Mouse (Mus musculus) neural tube, embryonic 14.5 days (tissue): ENCODE measurements around the gene Tomm6. TPM values are rescaled to one million over a fixed set of nuclear protein-coding genes. Genes with fewer than 3 reads are reported as not detected.
A peak's percentile ranks its signal among the peaks of the same experiment; 100 is the strongest.
"Not testable (repeated sequence)": the region's sequence is repeated elsewhere in the genome, so short reads cannot be mapped to it uniquely, and the experiment has no call there.

Experiments used
- ATAC-seq: fragments of 200-750 bp; cut with Nextera tagmentation; 2 replicates; pipeline ENCODE4 v1.8.0; 2017; ENCODE audit warnings: low read depth, mild to moderate bottlenecking, moderate TSS enrichment, moderate library complexity
- H3K27ac ChIP-seq: fragments of 300-500 bp; sonication (generic); 2 replicates; pipeline ENCODE4 v1.5.1; 2014; ENCODE audit warnings: low read depth, mild to moderate bottlenecking, control low read depth, low read length, moderate library complexity, mixed read lengths
- H3K27me3 ChIP-seq: fragments of 300-500 bp; sonication (generic); 2 replicates; pipeline ENCODE4 v1.6.1; 2014; ENCODE audit warnings: low read length; ENCODE audit not compliant: control insufficient read depth, insufficient read depth
- H3K36me3 ChIP-seq: fragments of 300-500 bp; sonication (generic); 2 replicates; pipeline ENCODE4 v1.6.1; 2014; ENCODE audit warnings: low read length, mixed read lengths; ENCODE audit not compliant: control insufficient read depth, insufficient read depth
- H3K4me1 ChIP-seq: fragments of 300-500 bp; sonication (generic); 2 replicates; pipeline ENCODE4 v1.6.1; 2014; ENCODE audit warnings: low read length; ENCODE audit not compliant: control insufficient read depth, insufficient read depth
- H3K4me2 ChIP-seq: fragments of 300-500 bp; sonication (generic); 2 replicates; pipeline ENCODE4 v1.6.1; 2014; ENCODE audit warnings: mild to moderate bottlenecking, low read depth, low read length, control low read depth
- H3K4me3 ChIP-seq: fragments of 300-500 bp; sonication (generic); 2 replicates; pipeline ENCODE4 v1.5.1; 2014; ENCODE audit warnings: low read depth, low read length, control low read depth, mixed read lengths
- H3K9ac ChIP-seq: fragments of 300-500 bp; sonication (generic); replicated peaks from 2 replicates; pipeline ENCODE4 v1.6.1; 2014; ENCODE audit warnings: low read depth, mild to moderate bottlenecking, control low read depth, low read length, mixed read lengths
- H3K9me3 ChIP-seq: fragments of 300-500 bp; sonication (generic); 2 replicates; pipeline ENCODE4 v1.6.1; 2016; ENCODE audit warnings: low read length; ENCODE audit not compliant: control insufficient read depth
- WGBS: fragments of 180-500 bp; shearing (Covaris S2); extraction: QIAGEN DNeasy Blood & Tissue Kit; methylation state at CpG from one replicate; pipeline ENCODE4 v1.1.7; 2014; 5-methylcytosine and 5-hydroxymethylcytosine counted together
- polyA plus RNA-seq: library from polyadenylated mRNA; unstranded; fragments of >200 nt; fragmentation: Nextera tagmentation; extraction: Ambion mirVana; gene quantifications from 2 replicates; pipeline ENCODE4 v1.2.1, GENCODE M21; 2014

Gene Tomm6
- polyA plus RNA-seq, 1 experiment from 2014 or later = 305 TPM

DNA sequence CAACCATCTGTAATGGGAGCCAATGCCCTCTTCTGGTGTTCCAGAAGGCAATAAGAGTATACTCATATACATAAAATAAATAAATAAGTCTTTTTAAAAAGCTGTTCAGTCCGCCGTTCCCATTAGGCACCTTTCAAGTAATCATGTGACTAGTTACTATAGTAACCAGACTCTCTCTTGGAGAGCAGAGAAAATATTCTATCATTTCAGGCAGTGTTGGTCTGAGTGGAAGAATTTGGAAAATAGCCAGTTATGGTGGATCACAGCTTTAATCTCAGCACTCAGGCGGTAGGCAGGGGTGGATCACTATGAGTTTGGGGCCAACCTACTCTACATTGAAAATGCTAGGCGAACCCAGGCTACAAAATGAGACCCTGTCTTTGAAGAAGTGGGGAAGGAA, 19.0 kb downstream of the Tomm6 start:
- Histone ChIP-seq H3K36me3 (no peaks in the 10 kb centered on the region; the same call in 1 of the 2 replicates), H3K4me2 (no peak overlapping the region), H3K4me1 (peaks cover 13% of the 10 kb centered on the region), H3K9ac (no peak overlapping the region), H3K9me3 (no peaks in the 10 kb centered on the region), H3K27me3 (no peaks in the 10 kb centered on the region), H3K27ac (no peak overlapping the region), H3K4me3 (no peak overlapping the region)
- ATAC-seq = no peak
- 51% methylated on average over 4 of the region's 4 CpGs for WGBS

DNA sequence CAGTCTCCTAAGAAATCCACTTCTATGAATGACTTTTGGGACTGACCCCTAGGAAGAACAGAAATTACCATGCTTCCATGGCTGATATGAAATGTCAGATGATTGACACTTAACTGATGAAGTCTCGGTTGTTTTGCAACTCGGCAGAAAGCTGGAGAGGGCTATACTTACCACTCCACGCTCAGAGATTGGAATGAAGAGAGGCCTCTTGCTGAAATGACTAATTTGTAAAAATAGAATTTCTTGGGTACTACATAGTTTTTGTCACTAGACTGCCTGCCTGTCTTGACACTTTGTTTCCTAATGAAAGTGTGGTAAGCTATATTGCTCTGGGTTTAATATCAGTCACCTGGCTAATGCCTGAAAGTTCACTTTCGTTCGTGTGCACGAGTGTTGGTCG, 23.7 kb downstream of the Tomm6 start:
- Histone ChIP-seq H3K4me1 (no peaks in the 10 kb centered on the region), H3K36me3 (no peaks in the 10 kb centered on the region; the same call in 1 of the 2 replicates), H3K9me3 (no peaks in the 10 kb centered on the region), H3K27me3 (no peaks in the 10 kb centered on the region), H3K27ac (no peak overlapping the region), H3K4me3 (no peak overlapping the region), H3K9ac (no peak overlapping the region), H3K4me2 (no peak overlapping the region)
- WGBS = 89% methylated on average over 7 of the region's 7 CpGs
- no peak for ATAC-seq

DNA sequence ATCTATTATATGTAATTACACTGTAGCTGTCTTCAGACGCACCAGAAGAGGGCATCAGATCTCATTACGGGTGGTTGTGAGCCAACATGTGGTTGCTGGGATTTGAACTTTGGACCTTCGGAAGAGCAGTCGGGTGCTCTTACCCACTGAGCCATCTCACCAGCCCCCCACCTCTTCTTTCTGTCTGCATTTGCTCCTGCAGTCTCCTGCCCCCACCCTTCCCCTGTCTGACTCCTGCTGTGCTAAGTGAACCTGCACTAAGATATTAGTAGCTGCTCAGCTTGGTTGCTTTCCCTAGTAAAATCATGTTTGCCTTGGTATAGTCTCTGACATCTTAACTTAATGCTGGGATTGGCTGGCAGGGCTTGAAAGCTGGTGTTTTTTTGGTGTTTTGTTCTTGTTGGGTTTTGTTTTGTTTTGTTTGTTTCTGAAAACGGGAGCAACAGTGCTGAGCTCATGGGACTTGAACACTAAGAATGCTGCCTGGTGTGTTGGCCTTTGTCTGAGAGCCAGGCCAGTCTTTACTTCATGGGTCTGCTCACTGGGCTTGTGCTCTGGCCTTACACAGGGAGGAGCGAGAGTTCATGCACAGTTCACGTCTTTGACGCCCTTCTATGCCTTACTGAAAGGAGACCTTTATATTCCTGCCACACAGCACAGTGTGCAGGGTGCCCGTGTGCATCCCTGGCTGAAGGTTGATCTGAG, 25.0 kb downstream of the Tomm6 start:
- no peak overlapping the region for H3K4me3 ChIP-seq
- WGBS = 21% methylated on average over 9 of the region's 9 CpGs
- ATAC-seq = peak; percentile 85
- no peaks in the 10 kb centered on the region for H3K4me1 ChIP-seq
- H3K36me3 ChIP-seq = no peaks in the 10 kb centered on the region; the same call in 1 of the 2 replicates
- H3K9ac ChIP-seq = no peak overlapping the region
- no peak overlapping the region for H3K27ac ChIP-seq
- H3K4me2 ChIP-seq = no peak overlapping the region
- no peaks in the 10 kb centered on the region for H3K27me3 ChIP-seq
- no peaks in the 10 kb centered on the region for H3K9me3 ChIP-seq

DNA sequence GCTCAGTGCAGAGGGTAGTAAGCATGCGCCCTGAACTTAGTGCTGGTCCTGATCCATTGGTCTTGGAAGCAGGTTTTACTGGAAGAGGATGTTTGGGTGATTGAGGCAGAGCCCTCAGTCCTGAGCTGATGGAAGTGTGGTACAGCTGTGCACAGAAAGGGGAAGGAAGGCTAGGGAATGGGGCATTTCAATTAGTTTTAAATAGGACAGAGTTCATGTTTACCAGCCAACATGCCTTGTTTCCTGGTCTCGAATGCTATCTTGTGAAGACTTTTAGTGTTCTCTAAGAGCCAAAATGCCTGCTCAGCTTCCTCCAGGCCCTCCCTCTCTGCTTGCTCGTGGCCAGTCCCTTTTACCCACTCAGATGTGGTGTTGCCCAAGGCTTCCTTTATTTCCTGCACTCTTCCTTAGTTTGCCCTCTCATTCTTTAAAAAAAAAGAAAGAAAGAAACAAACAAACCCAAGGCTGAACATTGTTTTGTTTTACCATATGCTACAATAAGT, 29.4 kb downstream of the Tomm6 start:
- Histone ChIP-seq H3K27ac (no peak overlapping the region), H3K4me3 (no peak overlapping the region), H3K4me2 (no peak overlapping the region), H3K36me3 (no peaks in the 10 kb centered on the region), H3K4me1 (no peaks in the 10 kb centered on the region), H3K9ac (no peak overlapping the region), H3K27me3 (no peaks in the 10 kb centered on the region), H3K9me3 (no peaks in the 10 kb centered on the region)
- ATAC-seq = no peak
- 82% methylated on average over 3 of the region's 3 CpGs for WGBS

DNA sequence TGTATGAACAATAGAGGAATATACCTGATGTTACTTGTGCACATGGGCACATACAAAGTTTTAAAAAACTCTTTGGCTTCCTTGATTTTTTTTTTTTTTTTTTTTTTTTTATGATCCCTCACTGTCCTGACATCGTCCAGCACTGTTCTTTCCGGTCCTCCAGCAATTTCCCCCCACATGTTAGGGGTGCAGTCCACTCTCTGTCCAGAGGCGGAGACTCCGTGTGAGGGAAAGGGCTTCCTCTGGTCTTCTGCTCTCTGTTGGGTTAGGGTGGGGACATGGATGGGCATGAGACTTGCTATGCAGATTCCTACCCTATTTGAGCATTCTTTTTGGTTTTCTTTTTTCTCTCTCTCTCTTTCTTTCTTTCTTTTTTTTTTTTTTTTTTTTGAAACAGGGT, 30.3 kb downstream of the Tomm6 start:
- no peaks in the 10 kb centered on the region for H3K27me3 ChIP-seq
- no peaks in the 10 kb centered on the region for H3K9me3 ChIP-seq
- no peak overlapping the region for H3K9ac ChIP-seq
- H3K27ac ChIP-seq = no peak overlapping the region
- no peak overlapping the region for H3K4me3 ChIP-seq
- no peak overlapping the region for H3K4me2 ChIP-seq
- H3K4me1 ChIP-seq = no peaks in the 10 kb centered on the region
- ATAC-seq = no peak
- WGBS = 83% methylated on average over 4 of the region's 4 CpGs
- no peaks in the 10 kb centered on the region for H3K36me3 ChIP-seq

DNA sequence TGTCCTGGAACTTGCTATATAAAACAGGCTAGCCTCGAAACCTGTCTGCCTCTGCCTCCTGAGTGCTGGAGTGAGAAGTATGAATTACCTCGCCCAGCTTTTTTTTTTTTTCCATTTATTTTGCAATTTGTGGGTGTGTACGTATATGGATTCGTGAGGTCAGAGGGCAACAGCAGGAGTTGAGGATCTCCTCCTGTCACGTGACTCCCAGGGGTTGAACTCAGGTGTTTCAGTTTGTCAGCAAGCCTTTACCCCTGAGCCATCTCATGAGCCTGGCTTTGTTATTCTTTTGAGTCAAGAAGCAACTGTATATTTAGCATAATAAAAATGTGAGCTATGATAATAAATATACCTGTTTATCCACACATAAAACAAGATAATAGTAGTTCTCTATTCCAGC, 32.5 kb downstream of the Tomm6 start:
- Histone ChIP-seq H3K27ac (no peak overlapping the region), H3K36me3 (no peaks in the 10 kb centered on the region), H3K9me3 (no peaks in the 10 kb centered on the region), H3K4me2 (no peak overlapping the region), H3K27me3 (no peaks in the 10 kb centered on the region), H3K9ac (no peak overlapping the region), H3K4me1 (no peaks in the 10 kb centered on the region), H3K4me3 (no peak overlapping the region)
- no peak for ATAC-seq
- WGBS = 85% methylated on average over 5 of the region's 5 CpGs

DNA sequence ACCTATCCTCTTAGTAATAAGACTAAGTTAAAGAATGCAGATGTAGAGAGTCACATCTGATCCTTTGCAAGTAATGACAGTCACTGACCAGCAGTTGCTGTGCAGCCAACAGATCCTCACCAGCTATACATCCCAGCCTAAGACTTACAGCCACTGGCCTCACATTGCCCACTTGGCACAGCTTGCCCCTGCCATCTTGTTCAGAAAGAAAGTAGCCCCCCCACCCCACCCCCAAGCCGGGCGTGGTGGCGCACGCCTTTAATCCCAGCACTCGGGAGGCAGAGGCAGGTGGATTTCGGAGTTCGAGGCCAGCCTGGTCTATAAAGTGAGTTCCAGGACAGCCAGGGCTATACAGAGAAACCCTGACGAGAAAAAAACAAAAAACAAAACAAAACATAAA, 33.8 kb downstream of the Tomm6 start:
- H3K27me3 ChIP-seq, ATAC-seq, H3K9me3 ChIP-seq, H3K4me2 ChIP-seq, H3K9ac ChIP-seq, H3K27ac ChIP-seq, H3K4me3 ChIP-seq, H3K36me3 ChIP-seq, H3K4me1 ChIP-seq: not testable (repeated sequence)
- 97% methylated on average over 8 of the region's 8 CpGs for WGBS

DNA sequence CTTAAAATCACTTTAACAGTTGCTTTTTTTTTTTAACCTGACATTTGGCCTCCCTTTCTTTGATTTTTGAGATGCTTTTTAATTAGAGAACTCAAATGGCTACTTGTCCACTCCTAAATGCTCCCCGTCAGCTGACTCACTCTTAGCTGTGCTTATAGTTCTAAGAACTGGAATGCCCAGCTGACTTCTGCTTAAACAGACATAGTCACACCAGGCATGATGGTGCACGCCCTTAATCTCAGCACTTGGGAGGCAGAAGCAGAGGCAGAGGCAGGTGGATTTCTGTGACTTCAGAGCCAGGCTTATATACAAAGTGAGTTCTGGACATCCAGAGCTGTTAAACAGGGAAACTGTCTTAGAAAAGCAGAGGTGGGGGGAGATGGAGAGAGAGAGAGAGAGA, 36.2 kb downstream of the Tomm6 start:
- 71% methylated on average over 2 of the region's 2 CpGs for WGBS
- no peak overlapping the region for H3K27ac ChIP-seq
- no peaks in the 10 kb centered on the region for H3K36me3 ChIP-seq
- no peak overlapping the region for H3K4me3 ChIP-seq
- ATAC-seq = no peak
- no peaks in the 10 kb centered on the region for H3K27me3 ChIP-seq
- H3K4me2 ChIP-seq = no peak overlapping the region
- no peaks in the 10 kb centered on the region for H3K9me3 ChIP-seq
- H3K9ac ChIP-seq = no peak overlapping the region
- H3K4me1 ChIP-seq = no peaks in the 10 kb centered on the region

DNA sequence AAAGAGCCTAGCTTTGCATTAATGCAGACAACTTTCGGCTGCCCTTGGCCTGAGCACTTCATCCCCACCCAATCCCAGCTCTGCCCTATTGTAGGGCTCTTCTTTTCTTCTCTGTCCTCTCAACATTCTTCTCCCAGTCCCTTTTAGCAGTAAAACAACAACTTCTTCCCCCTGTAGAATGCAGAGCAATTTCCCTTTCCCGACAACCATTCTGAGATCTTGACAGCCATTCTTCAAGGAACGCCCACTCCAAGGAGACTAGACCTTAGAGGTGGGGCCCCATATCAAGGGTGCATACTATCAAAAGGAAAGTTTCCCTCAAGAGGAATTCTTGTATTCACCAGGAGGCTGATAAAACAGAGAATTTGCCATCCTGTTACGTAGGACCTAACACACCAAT, 39.2 kb downstream of the Tomm6 start:
- Histone ChIP-seq H3K27me3 (no peaks in the 10 kb centered on the region), H3K4me1 (no peaks in the 10 kb centered on the region), H3K27ac (no peak overlapping the region), H3K4me2 (no peak overlapping the region), H3K9me3 (no peaks in the 10 kb centered on the region), H3K36me3 (no peaks in the 10 kb centered on the region), H3K4me3 (no peak overlapping the region), H3K9ac (no peak overlapping the region)
- 22% methylated on average over 4 of the region's 4 CpGs for WGBS
- no peak for ATAC-seq
